Mouse (Mus musculus) MEL (cell line): Measurements from ENCODE around the gene Spz1. TPM values are rescaled to one million over a fixed set of nuclear protein-coding genes. Genes with fewer than 3 reads are reported as not detected.
A peak's percentile ranks its signal among the peaks of the same experiment; 100 is the strongest.
"Not testable (repeated sequence)": the region's sequence is repeated elsewhere in the genome, so short reads cannot be mapped to it uniquely, and the experiment has no call there.

Experiments
- DNase-seq: peaks from one replicate; pipeline ENCODE4 v3.0.0; 2011; ENCODE audit warnings: low read depth, low spot score
- H3K27ac ChIP-seq: 2 replicates; pipeline ENCODE4 v1.5.1; 2012; ENCODE audit warnings: low read depth, mild to moderate bottlenecking, control low read depth, low read length, moderate library complexity; ENCODE audit not compliant: control insufficient read depth
- H3K27me3 ChIP-seq, 2 experiments: fragments of 150-350 bp in 1 of 2; sonication (generic) in 1 of 2; 2 replicates each; pipeline ENCODE4 v1.6.1; 2012; ENCODE audit warnings: low read length in 2 of 2, mild to moderate bottlenecking in 2 of 2, improper control_type of control experiment in 1 of 2, moderate library complexity in 1 of 2; ENCODE audit not compliant: insufficient read depth in 2 of 2, control insufficient read depth in 1 of 2
- H3K36me3 ChIP-seq, 2 experiments: 2 replicates each; pipeline ENCODE4 v1.6.1; 2012 to 2014; ENCODE audit warnings: low read length in 2 of 2, improper control_type of control experiment in 1 of 2, inconsistent platforms in 1 of 2, mild to moderate bottlenecking in 1 of 2; ENCODE audit not compliant: insufficient read depth in 2 of 2, control insufficient read depth in 1 of 2
- H3K4me1 ChIP-seq, 2 experiments: fragments of 150-350 bp in 1 of 2; sonication (generic) in 1 of 2; 2 replicates each; pipeline ENCODE4 v1.6.1; 2012; ENCODE audit warnings: low read length in 2 of 2, improper control_type of control experiment in 1 of 2, mild to moderate bottlenecking in 1 of 2; ENCODE audit not compliant: insufficient read depth in 2 of 2, control insufficient read depth in 1 of 2
- H3K4me3 ChIP-seq, 2 experiments: fragments of 150-350 bp in 1 of 2; sonication (generic) in 1 of 2; 2 replicates each; pipeline ENCODE4 v1.5.1; 2012; ENCODE audit warnings: low read depth in 2 of 2, low read length in 2 of 2, mild to moderate bottlenecking in 2 of 2, moderate library complexity in 2 of 2, control low read depth in 1 of 2, improper control_type of control experiment in 1 of 2; ENCODE audit not compliant: control insufficient read depth in 1 of 2, insufficient read depth in 1 of 2
- H3K79me2 ChIP-seq: 2 replicates; pipeline ENCODE4 v1.6.1; 2012; ENCODE audit warnings: mild to moderate bottlenecking, low read length, moderate library complexity; ENCODE audit not compliant: control insufficient read depth, poor library complexity, insufficient read depth
- H3K9ac ChIP-seq: 2 replicates; pipeline ENCODE4 v1.6.1; 2012; ENCODE audit warnings: low read depth, mild to moderate bottlenecking, control low read depth, low read length, moderate library complexity; ENCODE audit not compliant: control insufficient read depth, poor library complexity, severe bottlenecking
- H3K9me3 ChIP-seq: fragments of 150-350 bp; sonication (generic); replicated peaks from 2 replicates; pipeline ENCODE4 v1.6.1; 2012; ENCODE audit warnings: mild to moderate bottlenecking, low read length, improper control_type of control experiment, moderate library complexity; ENCODE audit not compliant: insufficient read depth
- BHLHE40 ChIP-seq: IDR thresholded peaks from 2 replicates; pipeline ENCODE4 v1.6.1; 2012; ENCODE audit warnings: low read depth, mild to moderate bottlenecking, inconsistent platforms, low read length, improper control_type of control experiment, borderline replicate concordance
- CTCF ChIP-seq, 3 experiments: IDR thresholded peaks in 2 of 3; conservative IDR thresholded peaks in 1 of 3; 2 replicates each; pipeline ENCODE4 v1.5.1; 2011 to 2012; ENCODE audit warnings: low read length in 3 of 3, low read depth in 2 of 3, mild to moderate bottlenecking in 2 of 3, improper control_type of control experiment in 1 of 3, inconsistent platforms in 1 of 3, mixed read lengths in 1 of 3, moderate library complexity in 1 of 3; ENCODE audit not compliant: control insufficient read depth in 1 of 3, insufficient read depth in 1 of 3, poor library complexity in 1 of 3, severe bottlenecking in 1 of 3
- GATA1 ChIP-seq: IDR thresholded peaks from 2 replicates; pipeline ENCODE4 v1.6.1; 2011; ENCODE audit warnings: low read depth, low read length, improper control_type of control experiment
- HCFC1 ChIP-seq: IDR thresholded peaks from 2 replicates; pipeline ENCODE4 v1.6.1; 2012; ENCODE audit warnings: low read depth, mild to moderate bottlenecking, inconsistent platforms, low read length, improper control_type of control experiment, moderate library complexity
- MAX ChIP-seq: IDR thresholded peaks from 2 replicates; pipeline ENCODE4 v1.6.1; 2011; ENCODE audit warnings: low read length, improper control_type of control experiment
- NELFE ChIP-seq: IDR thresholded peaks from 2 replicates; pipeline ENCODE4 v1.6.1; 2011; ENCODE audit warnings: low read depth, low read length, improper control_type of control experiment
- POLR2AphosphoS2 ChIP-seq: IDR thresholded peaks from 2 replicates; pipeline ENCODE4 v1.6.1; 2011; ENCODE audit warnings: low read length, improper control_type of control experiment
- SIN3A ChIP-seq: IDR thresholded peaks from 2 replicates; pipeline ENCODE4 v1.6.1; 2012; ENCODE audit warnings: low read length, improper control_type of control experiment, inconsistent platforms
- TBP ChIP-seq: IDR thresholded peaks from 2 replicates; pipeline ENCODE4 v1.8.0; 2011; ENCODE audit warnings: low read depth, low read length, improper control_type of control experiment
- ZMIZ1 ChIP-seq: IDR thresholded peaks from 2 replicates; pipeline ENCODE4 v1.6.1; 2012; ENCODE audit warnings: low read depth, mild to moderate bottlenecking, inconsistent platforms, low read length, improper control_type of control experiment, moderate library complexity
- polyA plus RNA-seq, 2 experiments: library from polyadenylated mRNA; stranded (reverse) in 1 of 2; unstranded in 1 of 2; fragments of >175 nt in 1 of 2; fragments of >200 nt in 1 of 2; gene quantifications; 2 replicates each; pipeline versions ENCODE4 v1.2.1 to v1.2.4; 2012; ENCODE audit warnings: low replicate concordance in 2 of 2, low read depth in 1 of 2; ENCODE audit not compliant: insufficient read length in 2 of 2, insufficient read depth in 1 of 2, missing spikeins in 1 of 2
- total RNA-seq: library from RNA; depleted of rRNA; stranded (reverse); fragments of 300-350 nt; gene quantifications from 2 replicates; pipeline ENCODE4 v1.2.3, GENCODE M21; 2012

Spz1 gene
- total and polyA plus RNA-seq, 3 experiments = not detected

GRCm38 (mm10) chr13:92610311-92611221 is 34.6 kb upstream of the Spz1 start, which contains the start of gene Serinc5 (continued):
- TF ChIP-seq GATA1 (no peak), POLR2AphosphoS2 (peak; percentile 95), BHLHE40 (no peak), ZMIZ1 (peak; percentile 71)

GRCm38 (mm10) chr13:92609486-92610310 is 33.7 kb upstream of the Spz1 start:
- peak overlapping the region; percentile 90 to 91 for H3K4me3 ChIP-seq
- DNase-seq = peak; percentile 78
- peak overlapping the region; percentile 94 for H3K9ac ChIP-seq
- H3K9me3 ChIP-seq = no peaks in the 10 kb centered on the region
- peaks cover 0 to 11% of the 10 kb centered on the region in 2 experiments; a peak in 2 of 4 replicates for H3K36me3 ChIP-seq
- TF ChIP-seq SIN3A (no peak), ZMIZ1 (0 out of 2 replicates have a peak, but pooled peaks have one; percentile 50), HCFC1 (peak; percentile 7; the same call in 1 of the 2 replicates), NELFE (peak; percentile 19), TBP (peak; percentile 64), MAX (no peak)
- peak overlapping the region; percentile 86 for H3K27ac ChIP-seq
- peaks cover 5 to 17% of the 10 kb centered on the region in 2 experiments for H3K4me1 ChIP-seq
- no peaks in the 10 kb centered on the region for H3K27me3 ChIP-seq
- peaks cover 3% of the 10 kb centered on the region; the same call in 1 of the 2 replicates for H3K79me2 ChIP-seq

DNA sequence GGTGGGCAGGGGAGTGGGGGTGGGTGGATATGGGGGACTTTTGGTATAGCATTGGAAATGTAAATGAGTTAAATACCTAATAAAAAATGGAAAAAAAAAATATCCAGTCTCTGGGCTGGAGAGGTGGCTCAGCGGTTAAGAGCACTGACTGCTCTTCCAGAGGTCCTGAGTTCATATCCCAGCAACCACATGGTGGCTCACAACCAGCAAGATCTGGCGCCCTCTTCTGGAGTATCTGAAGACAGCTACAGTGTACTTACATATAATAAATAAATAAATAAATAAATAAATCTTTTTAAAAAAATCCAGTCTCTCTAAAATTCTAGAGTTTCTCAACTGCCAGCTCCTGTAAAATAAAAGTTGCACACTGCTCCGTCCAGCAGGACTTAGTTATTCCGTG is 29.3 kb upstream of the Spz1 start:
- H3K79me2 ChIP-seq, H3K9me3 ChIP-seq, H3K4me1 ChIP-seq, H3K4me3 ChIP-seq, H3K27me3 ChIP-seq, H3K9ac ChIP-seq, H3K36me3 ChIP-seq, H3K27ac ChIP-seq: not testable (repeated sequence)
- TF ChIP-seq CTCF (IDR thresholded peaks at IDR 0.05 in 2 of 3, conservative IDR thresholded peaks at IDR 0.05 in 1 of 3; ENCODE audit: control insufficient read depth in 1 of 3, insufficient read depth in 1 of 3, low read depth in 2 of 3, low read length in 3 of 3, poor library complexity in 1 of 3, severe bottlenecking in 1 of 3) = peak in 1 of 3 experiments; percentile 41; a peak in 3 of 6 replicates
- peak; percentile 57 for DNase-seq
